Mouse (Mus musculus): Measurements from ENCODE around the gene Vmn1r132. TPM values are rescaled to one million over a fixed set of nuclear protein-coding genes. Genes with fewer than 3 reads are reported as not detected.
"Not testable (repeated sequence)": the region's sequence is repeated elsewhere in the genome, so short reads cannot be mapped to it uniquely, and the experiment has no call there.

The Vmn1r132 gene
- polyA plus RNA-seq (2015; fragmentation: Nextera tagmentation; extraction: Ambion mirVana): not detected in 2 replicates

DNA sequence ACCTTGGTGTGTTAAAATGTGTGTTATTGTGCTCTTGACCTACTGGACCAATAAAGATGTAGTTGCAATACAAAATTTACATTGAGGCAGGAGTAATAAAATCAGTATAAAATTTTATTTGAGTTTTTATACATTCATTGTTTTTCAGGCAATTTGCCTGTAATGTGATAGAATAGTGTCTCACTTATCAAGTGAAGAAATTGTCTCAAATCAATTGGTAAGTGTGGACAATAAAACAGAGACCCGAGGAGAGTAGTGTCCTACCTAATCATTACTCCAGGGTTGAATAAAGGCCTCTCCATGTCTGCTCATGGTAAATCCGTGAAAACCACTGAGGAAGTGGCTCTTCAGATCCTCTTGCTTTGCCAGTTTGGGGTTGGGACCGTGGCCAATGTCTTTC, at the start of gene Vmn1r132:
Vmn1r132 (plus strand) TSS at position 301 of the 400 bp plus-strand sequence.
- H3K4me3 ChIP-seq (replicated peaks); H3K27me3 ChIP-seq; H3K4me1 ChIP-seq; H3K36me3 ChIP-seq; H3K27ac ChIP-seq; H3K9ac ChIP-seq; ATAC-seq (replicated peaks; ENCODE audit: low FRiP score); H3K9me3 ChIP-seq (replicated peaks); H3K4me2 ChIP-seq: not testable (repeated sequence)
- WGBS: no CpG with 5 or more reads among the region's 3 CpGs

Other genes with a start within 250 kb of the Vmn1r132 start
- not detected in 2 replicates for gene Gm6882, start 181.3 kb upstream of the Vmn1r132 start, polyA plus RNA-seq (2015; fragmentation: Nextera tagmentation; extraction: Ambion mirVana)
- gene Vmn1r130, start 102.3 kb upstream of the Vmn1r132 start, polyA plus RNA-seq (2015; fragmentation: Nextera tagmentation; extraction: Ambion mirVana): not detected in 2 replicates
- not detected in 2 replicates for gene Vmn1r131, start 68.0 kb upstream of the Vmn1r132 start, polyA plus RNA-seq (2015; fragmentation: Nextera tagmentation; extraction: Ambion mirVana)
- not detected in 2 replicates for gene Gm4175, start 147.4 kb downstream of the Vmn1r132 start, polyA plus RNA-seq (2015; fragmentation: Nextera tagmentation; extraction: Ambion mirVana)
- not detected in 2 replicates for gene Gm4177, start 182.6 kb downstream of the Vmn1r132 start, polyA plus RNA-seq (2015; fragmentation: Nextera tagmentation; extraction: Ambion mirVana)
- not detected in 2 replicates for gene Vmn1r135, start 218.3 kb downstream of the Vmn1r132 start, polyA plus RNA-seq (2015; fragmentation: Nextera tagmentation; extraction: Ambion mirVana)
- not detected in 2 replicates for gene Gm5725, start 230.2 kb downstream of the Vmn1r132 start, polyA plus RNA-seq (2015; fragmentation: Nextera tagmentation; extraction: Ambion mirVana)